Mouse (Mus musculus) cortical plate, adult 2 months (tissue): ENCODE measurements at regions not wholly inside any gene's neighbourhood (a gene's known extent, or its start where the extent isn't known, plus 50 kb on each side); places are given as distances from the start of the nearest gene placed in this dataset.

Experiments used
- H3K27ac ChIP-seq: fragments of 200-500 bp; 2 replicates; pipeline ENCODE4 v1.5.1; 2012; ENCODE audit warnings: low read length, control low read depth, inconsistent platforms; ENCODE audit not compliant: insufficient read depth
- H3K4me1 ChIP-seq: fragments of 200-500 bp; 2 replicates; pipeline ENCODE4 v1.6.1; 2011; ENCODE audit warnings: low read length; ENCODE audit not compliant: control insufficient read depth, insufficient read depth
- H3K4me3 ChIP-seq: fragments of 200-500 bp; 2 replicates; pipeline ENCODE4 v1.5.1; 2011; ENCODE audit warnings: mild to moderate bottlenecking, low read length, control low read depth; ENCODE audit not compliant: insufficient read depth
- CTCF ChIP-seq: fragments of 200-500 bp; IDR thresholded peaks from 2 replicates; pipeline ENCODE4 v1.5.1; 2011; ENCODE audit warnings: mild to moderate bottlenecking, control low read depth, low read length; ENCODE audit not compliant: insufficient read depth; ENCODE audit errors: extremely low read depth
- POLR2A ChIP-seq: fragments of 200-500 bp; IDR thresholded peaks from 2 replicates; pipeline ENCODE4 v1.6.1; 2011; ENCODE audit warnings: mild to moderate bottlenecking, low read length, control low read depth; ENCODE audit not compliant: insufficient read depth; ENCODE audit errors: extremely low read depth

GRCm38 (mm10) chr12:92589305-92589704 lies 740.3 kb upstream of the Sel1l start:
- TF ChIP-seq CTCF (no peak), POLR2A (no peak)
- no peak overlapping the region for H3K27ac ChIP-seq
- no peak overlapping the region for H3K4me3 ChIP-seq
- no peaks in the 10 kb centered on the region for H3K4me1 ChIP-seq

- Histone ChIP-seq H3K4me3 (no peak overlapping the region), H3K27ac (no peak overlapping the region), H3K4me1 (no peaks in the 10 kb centered on the region)
- TF ChIP-seq POLR2A: no peak
- TF ChIP-seq CTCF: no peak
Measured at GRCm38 (mm10) chr12:92578596-92578995, 729.6 kb upstream of the Sel1l start.
